8 mouse cellular contexts compared by ENCODE assay signal in the genomic region with DNA sequence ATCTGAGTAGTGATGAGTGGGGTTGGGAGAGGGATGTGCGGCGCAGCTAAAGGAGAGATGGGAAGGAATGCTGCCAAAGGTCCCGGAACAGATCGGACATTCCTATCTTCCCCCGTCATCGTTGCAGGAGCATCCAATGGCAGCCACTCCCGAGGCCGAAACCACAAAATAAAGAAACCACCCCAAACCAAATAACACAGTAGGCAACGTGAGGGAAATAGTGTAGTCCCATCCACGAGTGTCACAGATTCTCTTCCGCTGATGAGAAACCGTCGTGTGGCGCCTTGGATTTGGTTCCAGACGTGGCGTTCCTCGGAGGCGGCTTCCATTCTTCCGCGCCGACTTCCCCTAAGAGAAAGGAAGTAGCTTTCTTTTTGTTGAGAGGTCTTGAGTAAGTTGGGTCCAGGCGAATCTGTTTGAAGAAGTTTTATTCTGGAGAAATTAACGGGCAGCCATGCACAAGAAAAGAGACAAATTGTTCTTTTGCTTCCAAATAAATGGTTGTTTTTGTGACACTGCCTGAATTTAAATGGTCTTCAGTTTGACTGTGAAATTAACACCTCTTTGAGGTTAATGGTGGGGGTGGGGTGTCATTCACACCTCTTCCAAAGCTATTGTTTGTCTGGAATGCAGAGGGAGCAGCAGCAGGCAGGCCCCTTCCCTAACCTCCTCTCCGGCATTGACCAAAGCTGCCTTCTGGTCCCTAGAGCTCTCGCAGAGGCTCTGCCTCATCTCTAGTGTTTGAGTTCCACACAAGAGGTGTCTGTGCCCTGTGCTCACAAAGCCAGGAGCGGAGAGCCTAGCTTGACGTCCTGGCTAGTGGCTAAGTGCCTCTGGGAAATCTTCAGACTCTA.
DNase-seq lines count a peak whose midpoint lies in the region; ATAC-seq lines count a peak whose summit lies in the region.

No protein-coding gene starts in this region.

- no peak overlapping the region for H3K27ac ChIP-seq in heart, embryonic 12.5 days (ENCODE audit: poor library complexity, severe bottlenecking)
- no peak overlapping the region for H3K27ac ChIP-seq in liver, embryonic 13.5 days

- peak overlapping the region; percentile 42 for H3K4me3 ChIP-seq in heart, embryonic 12.5 days
- peak overlapping the region; percentile 25; the same call in 1 of the 2 replicates for H3K4me3 ChIP-seq in liver, embryonic 13.5 days (replicated peaks)

- no peaks in the 10 kb centered on the region for H3K36me3 ChIP-seq in heart, embryonic 12.5 days
- H3K36me3 ChIP-seq in liver, embryonic 13.5 days: no peaks in the 10 kb centered on the region

- WGBS in heart, embryonic 12.5 days: 7% methylated on average over 27 of the region's 27 CpGs
- WGBS in liver, embryonic 13.5 days (ENCODE audit: insufficient replicate concordance): 9% methylated on average over 27 of the region's 27 CpGs

- peaks cover 11% of the 10 kb centered on the region for H3K4me1 ChIP-seq in heart, embryonic 12.5 days (replicated peaks)
- H3K4me1 ChIP-seq in liver, embryonic 13.5 days (replicated peaks): peaks cover 5% of the 10 kb centered on the region; the same call in 1 of the 2 replicates

- ATAC-seq in common myeloid progenitor, adult 5-6 weeks (replicated peaks; ENCODE audit: low read depth, poor library complexity, severe bottlenecking): 0 out of 2 replicates have a peak, but pooled peaks have one; percentile 50
- no peak for ATAC-seq in heart, embryonic 12.5 days (ENCODE audit: insufficient number of reproducible peaks, low FRiP score)
- ATAC-seq in liver, embryonic 13.5 days (ENCODE audit: low read depth): no peak

- peak; percentile 12 to 43 for DNase-seq in kidney, postnatal 4 days
- no peak for DNase-seq in kidney, adult 9 months
- no peak for DNase-seq in liver, embryonic 13.5 days
- DNase-seq in retina, embryonic 14.5 days (ENCODE audit: low spot score): peak; percentile 32
- DNase-seq in layer of hippocampus, adult 11-12 months (ENCODE audit: low spot score): no peak
- no peak for DNase-seq in left cerebral cortex, adult 11 months (ENCODE audit: low spot score)

- no peaks in the 10 kb centered on the region for H3K9me3 ChIP-seq in heart, embryonic 12.5 days (replicated peaks)
- H3K9me3 ChIP-seq in liver, embryonic 13.5 days (replicated peaks): no peaks in the 10 kb centered on the region

- peak overlapping the region; percentile 11; the same call in 1 of the 2 replicates for H3K9ac ChIP-seq in heart, embryonic 12.5 days
- no peak overlapping the region for H3K9ac ChIP-seq in liver, embryonic 13.5 days

- H3K4me2 ChIP-seq in heart, embryonic 12.5 days: peak overlapping the region; percentile 68
- H3K4me2 ChIP-seq in liver, embryonic 13.5 days: peak overlapping the region; percentile 38

- H3K27me3 ChIP-seq in heart, embryonic 12.5 days (replicated peaks): peaks cover 25% of the 10 kb centered on the region
- H3K27me3 ChIP-seq in liver, embryonic 13.5 days: peaks cover 36% of the 10 kb centered on the region

Comparison
In these comparisons a context has a peak if more than half of its experiments do, and no peak if none do; other contexts are left out.
1. DNase-seq: peak in kidney, postnatal 4 days (2 of 2) and retina, embryonic 14.5 days (single experiment); none in kidney, adult 9 months (single experiment), liver, embryonic 13.5 days (single experiment), layer of hippocampus, adult 11-12 months (single experiment) and left cerebral cortex, adult 11 months (single experiment).